9 mouse cellular contexts compared by ENCODE assay signal in the genomic region with DNA sequence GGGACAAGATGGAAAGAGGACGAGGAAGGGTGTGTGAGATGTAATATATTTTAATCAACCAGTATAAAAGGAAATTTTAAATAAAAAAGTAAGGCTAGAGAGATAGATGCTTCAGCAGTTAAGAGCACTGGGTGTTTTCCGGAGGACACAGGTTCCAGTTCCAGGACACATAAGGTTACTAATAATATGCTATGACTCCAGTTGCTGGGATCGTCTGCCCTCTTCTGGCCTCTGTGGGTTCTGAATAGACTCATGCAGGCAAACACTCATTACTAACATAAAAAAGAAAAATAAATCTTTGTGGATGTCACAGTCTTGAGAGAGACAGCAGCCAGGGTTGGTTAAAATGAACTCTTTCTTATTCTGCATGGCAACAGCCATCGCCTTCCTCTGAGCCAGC. TPM values are rescaled to one million over a fixed set of nuclear protein-coding genes. Genes with fewer than 3 reads are reported as not detected.
A peak's percentile ranks its signal among the peaks of the same experiment; 100 is the strongest.
DNase-seq lines count a peak whose midpoint lies in the region; ATAC-seq and TF ChIP-seq lines count a peak whose summit lies in the region.
"Had no signal": no experiment of that assay in that cellular context is flagged by ENCODE, and none has a peak within 500 bp of the region (broad histone marks: within the 10 kb centered on the region; RNA-seq: fewer than 3 reads in every experiment).

No protein-coding gene starts in this region.

- WGBS in liver, embryonic 14.5 days (ENCODE audit: insufficient replicate concordance) = 55% methylated on average over 4 of the region's 4 CpGs
- WGBS in liver, embryonic 11.5 days = 65% methylated on average over 4 of the region's 4 CpGs

- peaks cover 0 to 7% of the 10 kb centered on the region in 2 experiments; a peak in 1 of 4 replicates for H3K4me1 ChIP-seq in liver, embryonic 14.5 days (replicated peaks; ENCODE audit: control insufficient read depth in 2 of 2, insufficient read depth in 2 of 2, low read length in 1 of 2)
- H3K4me1 ChIP-seq in liver, embryonic 11.5 days (replicated peaks; ENCODE audit: control insufficient read depth, insufficient read depth, low read length) = no peaks in the 10 kb centered on the region; the same call in 1 of the 2 replicates

- TF ChIP-seq EP300 in liver, embryonic 14.5 days (IDR thresholded peaks at IDR 0.05; ENCODE audit: low read depth) = no peak

- TF ChIP-seq CTCF in liver, embryonic 14.5 days (IDR thresholded peaks at IDR 0.05; ENCODE audit: low read depth) = peak; percentile 10; the same call in 1 of the 2 replicates

- no peak overlapping the region for H3K9ac ChIP-seq in liver, embryonic 14.5 days (replicated peaks)
- no peak overlapping the region for H3K9ac ChIP-seq in liver, embryonic 11.5 days (ENCODE audit: low read depth, low read length)

- no peaks in the 10 kb centered on the region for H3K36me3 ChIP-seq in liver, embryonic 14.5 days (replicated peaks; ENCODE audit: control insufficient read depth, insufficient read depth, low read depth)
- H3K36me3 ChIP-seq in liver, embryonic 11.5 days (ENCODE audit: control insufficient read depth, insufficient read depth, low read length) = no peaks in the 10 kb centered on the region

- no peak overlapping the region for H3K27ac ChIP-seq in liver, embryonic 14.5 days
- no peak overlapping the region for H3K27ac ChIP-seq in liver, embryonic 11.5 days (ENCODE audit: low read depth, low read length)

- no peaks in the 10 kb centered on the region for H3K9me3 ChIP-seq in liver, embryonic 14.5 days (ENCODE audit: control insufficient read depth, low read length)
- H3K9me3 ChIP-seq in liver, embryonic 11.5 days (ENCODE audit: control insufficient read depth, low read length) = 0 out of 2 replicates have a peak, but pooled peaks cover 1% of the 10 kb centered on the region

- peak; percentile 2 to 29 for DNase-seq in heart, adult 18-20 months
- DNase-seq in heart, adult 9 months (ENCODE audit: low spot score in 2 of 2) = no peak
- no peak for DNase-seq in liver, embryonic 14.5 days (ENCODE audit: low read depth in 3 of 3, low spot score in 3 of 3)
- no peak for DNase-seq in liver, embryonic 11.5 days (ENCODE audit: low spot score)
- DNase-seq in adrenal gland, postnatal 10 days = peak; percentile 25
- peak; percentile 13 for DNase-seq in retina, embryonic 14.5 days (ENCODE audit: low spot score)
- no peak for DNase-seq in ovary, adult 18-20 months (ENCODE audit: low spot score)
- no peak for DNase-seq in gastrocnemius, postnatal 25 days

- no peak overlapping the region for H3K4me3 ChIP-seq in liver, embryonic 14.5 days (ENCODE audit: insufficient read depth in 1 of 2, low read depth in 2 of 2, low read length in 2 of 2)
- H3K4me3 ChIP-seq in liver, embryonic 11.5 days (ENCODE audit: low read depth, low read length) = no peak overlapping the region
- H3K4me3 ChIP-seq: myocyte had no signal

- ATAC-seq in liver, embryonic 14.5 days (ENCODE audit: insufficient read depth) = no peak
- ATAC-seq in liver, embryonic 11.5 days (replicated peaks; ENCODE audit: low FRiP score) = no peak

- H3K27me3 ChIP-seq in liver, embryonic 14.5 days (ENCODE audit: control insufficient read depth, insufficient read depth, low read length) = no peaks in the 10 kb centered on the region
- no peaks in the 10 kb centered on the region for H3K27me3 ChIP-seq in liver, embryonic 11.5 days (replicated peaks; ENCODE audit: control insufficient read depth, insufficient read depth, low read length)

- H3K4me2 ChIP-seq in liver, embryonic 14.5 days (ENCODE audit: low read depth) = no peak overlapping the region
- H3K4me2 ChIP-seq in liver, embryonic 11.5 days = no peak overlapping the region

RNA-seq across cellular contexts. Expression of a gene that starts 2.4 kb away (rescaled TPM):
- 1 to 10 TPM in 1 of 2 experiments, under 1 TPM in 1; 0.74 to 1.2 TPM for total RNA-seq in heart, adult 18-20 months (2021)
- polyA plus RNA-seq in liver, embryonic 14.5 days (2012; rRNA removed) = 0.22 and 0.57 TPM in 2 replicates
- 0.56 and 0.75 TPM in 2 replicates for polyA plus RNA-seq in liver, embryonic 14.5 days (2014; fragmentation: Nextera tagmentation; extraction: Ambion mirVana)
- polyA plus RNA-seq in liver, embryonic 11.5 days (2014; fragmentation: Nextera tagmentation; extraction: Ambion mirVana) = 3.7 and 3.9 TPM in 2 replicates
- total RNA-seq in adrenal gland, postnatal 10 days (2021) = 10 to 100 TPM in 1 of 2 experiments, 1 to 10 TPM in 1; 6.0 to 10.9 TPM
- under 1 TPM; 0.67 to 0.80 TPM for total RNA-seq in gastrocnemius, postnatal 25 days (2021)

RNA-seq across cellular contexts. Expression of a gene that starts 59.7 kb away (rescaled TPM):
- 1 to 10 TPM; 9.1 to 9.8 TPM for total RNA-seq in heart, adult 18-20 months (2021)
- 2.5 and 5.2 TPM in 2 replicates for polyA plus RNA-seq in liver, embryonic 14.5 days (2012; rRNA removed)
- polyA plus RNA-seq in liver, embryonic 14.5 days (2014; fragmentation: Nextera tagmentation; extraction: Ambion mirVana) = 11.3 and 13.8 TPM in 2 replicates
- 25.6 and 27.1 TPM in 2 replicates for polyA plus RNA-seq in liver, embryonic 11.5 days (2014; fragmentation: Nextera tagmentation; extraction: Ambion mirVana)
- total RNA-seq in adrenal gland, postnatal 10 days (2021) = 10 to 100 TPM in 1 of 2 experiments, 1 to 10 TPM in 1; 9.6 to 16.2 TPM
- total RNA-seq in gastrocnemius, postnatal 25 days (2021) = 1 to 10 TPM; 5.0 to 5.5 TPM

Comparison
In these comparisons a context has a peak if more than half of its experiments do, and no peak if none do; other contexts are left out.
1. DNase-seq: peak in heart, adult 18-20 months (2 of 2), adrenal gland, postnatal 10 days (single experiment) and retina, embryonic 14.5 days (single experiment); none in heart, adult 9 months (0 of 2), liver, embryonic 14.5 days (0 of 3), liver, embryonic 11.5 days (single experiment), ovary, adult 18-20 months (single experiment) and gastrocnemius, postnatal 25 days (single experiment).